Mouse (Mus musculus) E14TG2a.4 (cell line): ENCODE results near the gene Try4.

Source experiments
- CTCF ChIP-seq: conservative IDR thresholded peaks from 2 replicates; pipeline ENCODE4 v1.5.1; 2014; ENCODE audit warnings: low read length
- NANOG ChIP-seq: IDR thresholded peaks from 2 replicates; pipeline ENCODE4 v1.6.1; 2014; ENCODE audit warnings: borderline replicate concordance, low read length, mixed read lengths

DNA sequence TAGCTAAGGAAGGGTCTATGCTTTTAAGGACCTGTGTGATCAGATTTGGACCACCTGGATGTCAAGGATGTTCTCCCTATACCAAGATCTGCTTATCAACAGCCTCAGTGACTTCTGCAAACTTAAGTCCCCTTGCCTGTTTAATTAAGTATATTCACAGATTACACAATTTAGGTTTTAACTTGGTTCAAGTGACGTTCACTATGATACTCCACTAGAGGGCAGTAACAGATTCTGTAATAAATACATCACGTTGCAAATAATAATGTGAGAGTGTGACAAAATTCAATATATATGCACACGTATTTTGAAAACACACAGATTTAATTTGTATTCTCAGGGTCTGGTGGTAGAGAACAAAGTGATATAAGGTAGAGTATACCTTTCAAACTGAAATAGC is 39.3 kb upstream of the Try4 start:
- TF ChIP-seq CTCF (peak; percentile 37), NANOG (no peak)
